Mouse (Mus musculus) C2C12 (cell line): ENCODE data around the gene Cuedc1.

Experiments
- CTCF ChIP-seq: IDR thresholded peaks from one replicate; pipeline ENCODE4 v1.5.1; 2011; ENCODE audit not compliant: control insufficient read depth, insufficient read depth, insufficient read length
- MAX ChIP-seq: IDR thresholded peaks from one replicate; pipeline ENCODE4 v1.6.1; 2011; ENCODE audit warnings: mild to moderate bottlenecking, control low read depth
- MYOD1 ChIP-seq: IDR thresholded peaks from one replicate; pipeline ENCODE4 v1.6.1; 2011; ENCODE audit warnings: low read depth; ENCODE audit not compliant: control insufficient read depth, insufficient read length
- MYOG ChIP-seq: IDR thresholded peaks from one replicate; pipeline ENCODE4 v1.6.1; 2011; ENCODE audit not compliant: control insufficient read depth, insufficient read length; ENCODE audit errors: extremely low read depth
- USF1 ChIP-seq: IDR thresholded peaks from one replicate; pipeline ENCODE4 v1.6.1; 2011; ENCODE audit warnings: low read depth, mild to moderate bottlenecking, control low read depth, moderate library complexity

- TF ChIP-seq CTCF = no peak
- TF ChIP-seq MAX = no peak
- TF ChIP-seq USF1 = no peak
- no peak for TF ChIP-seq MYOD1
- no peak for TF ChIP-seq MYOG
Measured at GRCm38 (mm10) chr11:88065732-88066131, 32.1 kb upstream of the Cuedc1 start.
